Mouse (Mus musculus): ENCODE measurements at regions not wholly inside any gene's neighbourhood (a gene's known extent, or its start where the extent isn't known, plus 50 kb on each side); places are given as distances from the start of the nearest gene placed in this dataset.
"Not testable (repeated sequence)": the region's sequence is repeated elsewhere in the genome, so short reads cannot be mapped to it uniquely, and the experiment has no call there.

DNA sequence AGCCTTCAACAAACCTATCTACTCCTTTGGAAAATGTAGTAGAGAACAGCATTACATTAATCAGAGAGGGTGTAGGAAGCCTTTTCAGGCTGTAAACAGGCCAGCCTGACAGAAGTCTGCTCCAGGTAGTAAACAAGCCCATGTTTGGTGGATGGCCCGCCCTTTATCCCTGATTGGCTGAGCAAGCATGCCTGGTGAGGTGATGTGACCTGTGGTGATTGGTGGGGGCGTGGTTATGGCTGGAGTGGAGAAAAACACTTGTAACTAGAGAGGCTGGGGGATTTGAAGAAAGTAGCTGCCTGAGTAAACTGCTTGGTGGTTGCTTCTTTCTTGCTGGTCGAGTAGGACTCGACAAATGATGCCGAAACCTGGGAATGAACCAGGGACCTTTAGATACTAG is 621.3 kb upstream of the Dsel start:
- ATAC-seq (ENCODE audit: insufficient number of reproducible peaks, insufficient read depth, low FRiP score, low TSS enrichment, low read depth); H3K9me3 ChIP-seq: not testable (repeated sequence)
- WGBS: 87% methylated on average over 5 of the region's 5 CpGs

DNA sequence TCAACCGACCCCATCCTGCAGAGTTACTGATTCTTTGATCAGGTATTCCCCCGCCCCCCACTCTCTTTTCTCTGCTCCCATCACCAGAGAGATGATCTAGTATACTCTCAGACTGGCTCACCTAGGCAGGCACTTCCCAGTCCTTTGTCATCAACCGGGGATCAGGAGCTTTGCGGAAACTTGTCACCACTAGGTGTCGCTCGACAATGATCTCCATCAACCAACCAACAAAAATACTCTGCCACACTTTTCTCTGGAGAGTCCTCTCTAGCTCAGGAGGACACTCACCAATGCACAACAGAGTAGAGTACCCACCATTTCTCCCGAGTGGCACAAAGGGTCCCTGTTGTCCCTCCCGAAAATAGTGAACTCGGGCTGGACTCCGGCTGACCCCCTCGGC is 591.3 kb upstream of the Dsel start:
- H3K9ac ChIP-seq (replicated peaks): no peak overlapping the region
- no peak overlapping the region for H3K27ac ChIP-seq
- H3K27me3 ChIP-seq: no peaks in the 10 kb centered on the region
- no peaks in the 10 kb centered on the region for H3K4me1 ChIP-seq (replicated peaks)
- no peak for ATAC-seq (ENCODE audit: insufficient number of reproducible peaks, insufficient read depth, low FRiP score, low TSS enrichment, low read depth)
- H3K36me3 ChIP-seq: no peaks in the 10 kb centered on the region
- no peak overlapping the region for H3K4me3 ChIP-seq (replicated peaks)
- H3K9me3 ChIP-seq: no peaks in the 10 kb centered on the region
- 37% methylated on average over 11 of the region's 11 CpGs for WGBS
- H3K4me2 ChIP-seq: no peak overlapping the region

More for the DNA sequence above, 621.3 kb upstream of the Dsel start:
- not testable (repeated sequence) for H3K4me3 ChIP-seq (replicated peaks); H3K4me1 ChIP-seq (replicated peaks); H3K9ac ChIP-seq (replicated peaks); H3K4me2 ChIP-seq; H3K27me3 ChIP-seq; H3K27ac ChIP-seq; H3K36me3 ChIP-seq

DNA sequence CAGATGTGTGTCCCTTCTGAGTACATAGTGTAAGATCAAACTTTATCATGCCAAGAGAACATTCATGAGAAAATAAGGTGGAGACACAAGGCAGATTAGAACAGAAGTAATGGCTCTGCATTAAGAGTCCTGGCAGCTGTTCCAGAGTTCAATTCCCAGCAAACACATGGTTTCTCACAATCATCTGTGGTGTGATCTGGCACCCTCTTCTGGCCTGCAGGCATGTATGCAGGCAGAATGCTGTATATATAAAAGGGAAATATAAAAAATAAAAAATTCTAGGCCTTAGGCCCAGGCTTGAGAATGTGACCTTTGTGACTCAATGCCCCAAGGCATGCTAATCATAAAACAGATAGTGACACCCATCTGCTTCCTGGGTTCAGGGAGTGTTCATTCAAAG is 587.7 kb upstream of the Dsel start:
- Histone ChIP-seq H3K9me3 (no peaks in the 10 kb centered on the region), H3K27me3 (no peaks in the 10 kb centered on the region), H3K27ac (no peak overlapping the region), H3K4me3 (replicated peaks) (no peak overlapping the region), H3K4me1 (replicated peaks) (no peaks in the 10 kb centered on the region), H3K9ac (replicated peaks) (no peak overlapping the region), H3K36me3 (no peaks in the 10 kb centered on the region), H3K4me2 (no peak overlapping the region)
- no peak for ATAC-seq (ENCODE audit: insufficient number of reproducible peaks, insufficient read depth, low FRiP score, low TSS enrichment, low read depth)

DNA sequence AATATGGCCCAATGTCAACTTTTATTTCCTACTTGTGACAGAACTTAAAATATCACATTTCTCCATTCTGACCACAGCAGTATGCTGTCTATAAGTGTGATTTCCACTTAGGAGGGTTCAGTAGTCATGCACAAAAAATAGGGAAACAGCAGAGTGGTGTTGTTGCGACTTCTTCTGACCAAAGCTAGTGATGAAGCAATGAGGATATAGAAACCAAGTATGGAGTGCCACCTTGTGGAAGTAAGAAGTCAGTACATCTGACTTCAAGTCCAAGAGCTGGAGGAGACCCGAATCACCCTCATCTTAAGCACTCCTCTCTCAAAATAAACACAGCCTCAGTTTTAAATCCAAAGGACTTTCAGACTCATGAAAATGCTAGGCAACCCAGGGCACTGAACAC is 586.9 kb upstream of the Dsel start:
- WGBS: 24% methylated on average over 2 of the region's 2 CpGs
- Histone ChIP-seq H3K27ac (no peak overlapping the region), H3K9ac (replicated peaks) (no peak overlapping the region), H3K4me1 (replicated peaks) (no peaks in the 10 kb centered on the region), H3K9me3 (no peaks in the 10 kb centered on the region), H3K27me3 (no peaks in the 10 kb centered on the region), H3K4me3 (replicated peaks) (no peak overlapping the region), H3K4me2 (no peak overlapping the region), H3K36me3 (no peaks in the 10 kb centered on the region)
- ATAC-seq (ENCODE audit: insufficient number of reproducible peaks, insufficient read depth, low FRiP score, low TSS enrichment, low read depth): no peak

DNA sequence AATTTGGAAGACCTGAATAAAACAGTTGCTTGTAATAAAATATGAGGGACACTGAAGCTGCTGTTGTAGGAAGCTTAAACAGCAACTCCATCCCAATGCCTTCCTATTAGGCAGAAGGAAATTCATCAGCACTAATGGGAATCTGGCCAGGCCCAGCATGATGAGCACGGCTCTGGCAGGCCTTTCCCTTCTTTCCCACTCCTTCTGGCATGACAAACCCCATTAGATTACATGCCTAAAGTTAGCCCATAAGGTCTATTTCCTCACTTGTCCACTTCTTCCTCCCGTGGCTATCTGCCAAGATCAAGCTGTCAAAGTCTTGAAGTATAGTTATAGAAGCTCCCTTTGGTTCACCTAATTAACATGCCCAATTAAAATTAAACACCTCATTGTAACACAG is 574.4 kb upstream of the Dsel start:
- Histone ChIP-seq H3K9ac (replicated peaks) (no peak overlapping the region), H3K27ac (no peak overlapping the region), H3K36me3 (no peaks in the 10 kb centered on the region), H3K4me2 (no peak overlapping the region), H3K27me3 (no peaks in the 10 kb centered on the region), H3K9me3 (no peaks in the 10 kb centered on the region), H3K4me3 (replicated peaks) (no peak overlapping the region), H3K4me1 (replicated peaks) (no peaks in the 10 kb centered on the region)
- WGBS: 70% methylated on average over 2 of the region's 2 CpGs
- ATAC-seq (ENCODE audit: insufficient number of reproducible peaks, insufficient read depth, low FRiP score, low TSS enrichment, low read depth): no peak

DNA sequence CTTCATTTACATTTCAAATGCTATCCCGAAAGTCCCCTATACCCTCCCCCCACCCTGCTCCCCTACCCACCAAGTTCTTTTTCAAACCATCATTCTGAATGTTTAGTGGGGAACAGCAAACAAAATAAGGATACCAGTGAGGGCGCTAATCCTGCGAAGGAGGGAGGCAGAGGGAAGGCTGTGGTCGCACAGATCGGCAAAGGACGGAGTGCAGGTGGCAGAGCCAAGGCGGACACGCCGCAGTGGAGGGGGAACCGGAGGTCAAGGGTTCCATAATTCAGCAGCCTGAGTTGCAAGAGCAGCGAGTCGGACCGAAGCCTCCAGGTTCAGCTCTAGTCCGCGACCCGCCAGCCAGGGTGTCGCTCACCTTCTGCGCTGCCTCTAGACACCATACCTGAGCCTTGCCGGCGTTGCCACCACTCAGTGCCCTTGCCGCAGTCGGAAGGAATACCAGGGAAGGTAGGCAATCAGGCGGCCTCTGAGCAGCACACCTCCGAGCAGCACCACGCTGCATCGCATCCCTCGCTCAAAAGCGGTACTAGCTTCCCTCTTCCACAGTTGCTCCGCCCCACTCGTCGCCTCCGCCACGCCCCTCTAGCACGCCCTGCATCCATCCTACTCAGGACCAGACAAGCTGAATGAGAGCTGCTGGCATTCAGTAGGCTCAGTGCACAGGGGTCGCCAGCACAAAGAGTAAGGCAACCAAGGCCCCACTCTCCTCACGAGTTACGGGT is 551.8 kb upstream of the Dsel start:
- Histone ChIP-seq H3K9ac (replicated peaks) (0 out of 2 replicates have a peak overlapping the region, but pooled peaks have one; percentile 31), H3K9me3 (no peaks in the 10 kb centered on the region), H3K27me3 (peaks cover 18% of the 10 kb centered on the region), H3K27ac (no peak overlapping the region), H3K4me2 (peak overlapping the region; percentile 83), H3K36me3 (no peaks in the 10 kb centered on the region), H3K4me3 (replicated peaks) (peak overlapping the region; percentile 43), H3K4me1 (replicated peaks) (no peaks in the 10 kb centered on the region; the same call in 1 of the 2 replicates)
- WGBS: 3% methylated on average over 37 of the region's 37 CpGs
- ATAC-seq (ENCODE audit: insufficient number of reproducible peaks, insufficient read depth, low FRiP score, low TSS enrichment, low read depth): peak; percentile 80; the same call in 1 of the 2 replicates

DNA sequence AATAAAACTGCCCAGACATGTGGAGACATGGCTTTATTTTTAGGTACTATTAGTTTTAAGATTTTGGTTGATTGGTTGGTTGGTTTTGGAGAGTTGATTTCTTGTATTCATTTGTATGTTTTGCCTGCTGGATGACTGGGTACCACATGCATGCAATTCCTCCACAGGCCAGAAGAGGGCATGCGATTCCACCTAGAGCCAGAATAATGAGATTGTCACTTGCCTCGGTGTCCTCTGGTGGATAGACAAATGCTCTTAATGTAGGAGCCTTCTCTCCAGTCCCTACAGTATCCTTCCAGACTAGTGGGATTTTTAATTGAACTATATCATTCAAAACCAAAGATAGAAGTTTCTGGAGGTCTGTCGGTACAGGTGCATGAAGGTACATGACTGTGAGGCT is 524.1 kb upstream of the Dsel start:
- 39% methylated on average over 3 of the region's 3 CpGs for WGBS
- no peaks in the 10 kb centered on the region for H3K36me3 ChIP-seq
- no peak overlapping the region for H3K27ac ChIP-seq
- H3K9me3 ChIP-seq: no peaks in the 10 kb centered on the region
- no peak overlapping the region for H3K9ac ChIP-seq (replicated peaks)
- no peaks in the 10 kb centered on the region for H3K4me1 ChIP-seq (replicated peaks)
- H3K4me2 ChIP-seq: no peak overlapping the region
- H3K27me3 ChIP-seq: no peaks in the 10 kb centered on the region
- H3K4me3 ChIP-seq (replicated peaks): no peak overlapping the region
- no peak for ATAC-seq (ENCODE audit: insufficient number of reproducible peaks, insufficient read depth, low FRiP score, low TSS enrichment, low read depth)

DNA sequence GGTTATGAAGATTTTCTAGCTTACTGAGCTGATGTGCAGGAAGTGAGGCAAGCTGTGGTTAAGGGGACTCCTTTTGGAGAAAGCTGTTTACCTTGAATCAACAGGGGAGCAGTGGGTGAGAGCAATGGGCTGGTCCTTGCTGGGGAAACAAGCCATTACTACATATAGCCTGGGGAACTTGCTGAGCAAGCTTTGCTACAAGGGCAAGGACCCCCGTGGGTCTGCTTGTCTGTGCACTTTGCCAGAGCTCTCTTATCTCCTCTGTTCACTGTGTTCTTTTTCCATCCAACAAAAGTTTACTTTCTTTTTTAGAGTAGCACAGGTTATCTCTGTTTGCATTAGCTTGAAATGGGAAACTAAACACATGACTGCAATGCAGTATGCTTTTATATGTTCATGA is 519.3 kb upstream of the Dsel start:
- WGBS: 58% methylated on average over 1 of the region's 1 CpGs
- Histone ChIP-seq H3K9ac (replicated peaks) (no peak overlapping the region), H3K4me1 (replicated peaks) (no peaks in the 10 kb centered on the region), H3K9me3 (no peaks in the 10 kb centered on the region), H3K27ac (no peak overlapping the region), H3K36me3 (no peaks in the 10 kb centered on the region), H3K27me3 (no peaks in the 10 kb centered on the region), H3K4me3 (replicated peaks) (no peak overlapping the region), H3K4me2 (no peak overlapping the region)
- no peak for ATAC-seq (ENCODE audit: insufficient number of reproducible peaks, insufficient read depth, low FRiP score, low TSS enrichment, low read depth)

DNA sequence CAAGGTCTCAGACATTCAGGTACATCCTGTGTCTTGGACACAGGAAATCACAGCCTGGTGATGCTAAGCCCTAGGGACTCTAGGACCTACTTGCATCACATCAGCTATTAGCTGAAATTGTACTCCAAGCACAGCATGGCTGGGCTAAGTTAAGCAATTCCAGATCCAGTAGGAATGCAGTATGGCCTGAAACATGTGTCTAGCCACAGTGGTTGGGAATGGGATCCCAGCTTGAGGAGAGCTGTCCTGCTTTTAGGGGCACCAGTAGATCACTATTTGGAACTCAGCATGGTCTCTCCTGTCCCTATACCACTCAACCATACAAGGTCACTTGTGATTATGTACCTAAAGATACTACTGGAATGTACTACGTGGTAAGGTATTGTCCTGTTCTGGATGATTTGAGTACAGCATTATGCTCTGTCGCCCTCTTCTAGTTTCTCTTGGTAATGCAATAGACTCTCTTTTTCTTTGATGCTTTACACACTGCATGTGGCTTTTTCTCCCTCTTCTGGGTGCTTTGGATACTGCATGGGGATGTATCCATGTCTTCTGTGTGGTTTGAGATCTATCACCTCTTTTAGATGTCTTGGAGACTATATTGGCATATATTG is 515.0 kb upstream of the Dsel start:
- Histone ChIP-seq H3K4me3 (replicated peaks) (no peak overlapping the region), H3K9ac (replicated peaks) (no peak overlapping the region), H3K27ac (no peak overlapping the region), H3K36me3 (no peaks in the 10 kb centered on the region), H3K4me1 (replicated peaks) (no peaks in the 10 kb centered on the region), H3K4me2 (no peak overlapping the region), H3K9me3 (no peaks in the 10 kb centered on the region), H3K27me3 (no peaks in the 10 kb centered on the region)
- WGBS: 20% methylated on average over 2 of the region's 2 CpGs
- peak; percentile 64 for ATAC-seq (ENCODE audit: insufficient number of reproducible peaks, insufficient read depth, low FRiP score, low TSS enrichment, low read depth)

DNA sequence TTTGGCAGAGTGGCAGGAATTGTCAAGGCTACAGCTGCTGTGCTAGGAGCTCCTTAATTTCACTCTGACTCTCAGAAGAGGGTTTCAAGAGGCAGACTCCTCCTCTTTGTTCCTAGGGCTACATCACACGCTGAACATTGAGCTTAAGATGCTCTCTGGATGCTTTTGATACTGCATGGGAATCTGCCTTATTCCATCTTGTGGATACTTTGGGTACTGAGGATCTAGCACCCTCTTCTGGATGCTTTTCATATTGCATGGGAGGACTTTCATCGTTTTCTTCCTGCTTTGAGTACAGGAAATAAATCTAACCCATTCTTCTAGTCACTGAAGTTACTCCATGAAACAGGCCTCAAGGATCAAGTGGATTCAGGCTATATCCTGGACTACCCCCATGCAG is 513.9 kb upstream of the Dsel start:
- H3K27me3 ChIP-seq: no peaks in the 10 kb centered on the region
- no peak for ATAC-seq (ENCODE audit: insufficient number of reproducible peaks, insufficient read depth, low FRiP score, low TSS enrichment, low read depth)
- no peak overlapping the region for H3K4me2 ChIP-seq
- H3K36me3 ChIP-seq: no peaks in the 10 kb centered on the region
- H3K9ac ChIP-seq (replicated peaks): no peak overlapping the region
- no peak overlapping the region for H3K27ac ChIP-seq
- H3K4me1 ChIP-seq (replicated peaks): no peaks in the 10 kb centered on the region
- no peak overlapping the region for H3K4me3 ChIP-seq (replicated peaks)
- no peaks in the 10 kb centered on the region for H3K9me3 ChIP-seq
- WGBS: 12% methylated on average over 2 of the region's 2 CpGs

DNA sequence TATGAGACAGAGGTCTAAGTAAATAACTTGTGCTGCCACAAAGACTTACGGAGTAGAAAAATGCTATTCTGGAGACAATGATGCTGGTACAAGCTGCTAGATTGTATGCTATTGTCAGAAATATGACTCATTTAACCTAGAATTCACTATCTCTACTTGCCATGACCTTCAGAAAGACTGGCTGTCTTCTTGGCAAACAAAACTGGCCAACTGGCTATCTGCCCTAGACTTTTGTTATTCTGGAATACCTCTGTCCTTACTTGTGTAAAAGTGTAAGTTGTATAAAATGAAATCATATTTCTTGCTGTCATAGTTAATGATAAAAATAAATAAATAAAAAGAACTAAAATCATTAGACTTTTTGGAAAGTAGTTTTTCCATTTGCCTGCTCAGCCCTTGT is 491.1 kb upstream of the Dsel start:
- H3K4me3 ChIP-seq (replicated peaks): no peak overlapping the region
- no peak for ATAC-seq (ENCODE audit: insufficient number of reproducible peaks, insufficient read depth, low FRiP score, low TSS enrichment, low read depth)
- no peaks in the 10 kb centered on the region for H3K36me3 ChIP-seq
- no peaks in the 10 kb centered on the region for H3K4me1 ChIP-seq (replicated peaks)
- no peak overlapping the region for H3K9ac ChIP-seq (replicated peaks)
- H3K27ac ChIP-seq: no peak overlapping the region
- H3K27me3 ChIP-seq: no peaks in the 10 kb centered on the region
- H3K4me2 ChIP-seq: no peak overlapping the region
- no peaks in the 10 kb centered on the region for H3K9me3 ChIP-seq
- WGBS: 97% methylated on average over 1 of the region's 1 CpGs

All from limb, embryonic 12.5 days (tissue).